Mouse (Mus musculus) neural tube, embryonic 15.5 days (tissue): ENCODE data around the gene Bub1b. TPM values are rescaled to one million over a fixed set of nuclear protein-coding genes. Genes with fewer than 3 reads are reported as not detected.

Source experiments
- ATAC-seq: fragments of 200-750 bp; cut with Nextera tagmentation; 2 replicates; pipeline ENCODE4 v1.8.0; 2017; ENCODE audit warnings: mild to moderate bottlenecking, moderate TSS enrichment, moderate library complexity; ENCODE audit not compliant: low FRiP score
- H3K27ac ChIP-seq: fragments of 300-500 bp; sonication (generic); replicated peaks from 2 replicates; pipeline ENCODE4 v1.5.1; 2015; ENCODE audit warnings: mild to moderate bottlenecking, inconsistent platforms
- H3K27me3 ChIP-seq: fragments of 300-500 bp; sonication (generic); replicated peaks from 2 replicates; pipeline ENCODE4 v1.6.1; 2015; ENCODE audit warnings: inconsistent platforms
- H3K36me3 ChIP-seq: fragments of 300-500 bp; sonication (generic); 2 replicates; pipeline ENCODE4 v1.6.1; 2015; ENCODE audit warnings: inconsistent platforms
- H3K4me1 ChIP-seq: fragments of 300-500 bp; sonication (generic); 2 replicates; pipeline ENCODE4 v1.6.1; 2015; ENCODE audit warnings: inconsistent platforms
- H3K4me2 ChIP-seq: fragments of 300-500 bp; sonication (generic); 2 replicates; pipeline ENCODE4 v1.6.1; 2015; ENCODE audit warnings: inconsistent platforms, mild to moderate bottlenecking, moderate library complexity
- H3K4me3 ChIP-seq: fragments of 300-500 bp; sonication (generic); replicated peaks from 2 replicates; pipeline ENCODE4 v1.5.1; 2015; ENCODE audit warnings: mild to moderate bottlenecking, inconsistent platforms
- H3K9ac ChIP-seq: fragments of 300-500 bp; sonication (generic); replicated peaks from 2 replicates; pipeline ENCODE4 v1.6.1; 2015; ENCODE audit warnings: mild to moderate bottlenecking, inconsistent platforms
- H3K9me3 ChIP-seq: fragments of 300-500 bp; sonication (generic); replicated peaks from 2 replicates; pipeline ENCODE4 v1.6.1; 2016; ENCODE audit warnings: inconsistent platforms
- WGBS: fragments of 180-500 bp; shearing (Covaris S2); methylation state at CpG from one replicate; pipeline ENCODE4 v1.1.7; 2015; ENCODE audit warnings: mixed read lengths; 5-methylcytosine and 5-hydroxymethylcytosine counted together
- polyA plus RNA-seq: library from polyadenylated mRNA; unstranded; fragments of >200 nt; fragmentation: Nextera tagmentation; extraction: Ambion mirVana; gene quantifications from 2 replicates; pipeline ENCODE4 v1.2.1, GENCODE M21; 2015

Gene Bub1b
- polyA plus RNA-seq, 1 experiment from 2014 or later: 7.0 TPM

DNA sequence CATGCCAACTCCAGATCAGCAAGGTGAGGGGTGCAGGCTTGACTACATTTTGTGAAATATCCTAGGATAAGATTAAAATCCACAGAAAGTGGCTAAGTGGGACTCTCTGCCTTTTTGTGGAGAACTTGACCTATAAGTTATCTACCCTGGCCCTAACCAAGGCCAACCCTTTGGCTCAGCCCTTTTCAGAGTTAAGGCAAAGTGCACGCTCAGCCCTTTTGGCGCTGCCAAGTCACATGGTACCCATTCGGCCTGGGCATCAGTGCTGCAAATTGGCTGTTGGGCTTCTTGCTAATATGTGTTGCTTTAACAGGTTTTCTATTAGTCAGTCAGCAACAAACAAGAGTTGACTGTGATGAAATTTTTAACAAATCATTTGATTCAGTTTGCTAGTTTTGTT lies 89.8 kb downstream of the Bub1b start:
- Histone ChIP-seq H3K9me3 (no peaks in the 10 kb centered on the region), H3K4me3 (no peak overlapping the region), H3K27ac (no peak overlapping the region), H3K27me3 (peaks cover 11% of the 10 kb centered on the region), H3K9ac (no peak overlapping the region), H3K4me1 (no peaks in the 10 kb centered on the region), H3K4me2 (no peak overlapping the region), H3K36me3 (peaks cover 7% of the 10 kb centered on the region; the same call in 1 of the 2 replicates)
- WGBS: 89% methylated on average over 3 of the region's 3 CpGs
- no peak for ATAC-seq

DNA sequence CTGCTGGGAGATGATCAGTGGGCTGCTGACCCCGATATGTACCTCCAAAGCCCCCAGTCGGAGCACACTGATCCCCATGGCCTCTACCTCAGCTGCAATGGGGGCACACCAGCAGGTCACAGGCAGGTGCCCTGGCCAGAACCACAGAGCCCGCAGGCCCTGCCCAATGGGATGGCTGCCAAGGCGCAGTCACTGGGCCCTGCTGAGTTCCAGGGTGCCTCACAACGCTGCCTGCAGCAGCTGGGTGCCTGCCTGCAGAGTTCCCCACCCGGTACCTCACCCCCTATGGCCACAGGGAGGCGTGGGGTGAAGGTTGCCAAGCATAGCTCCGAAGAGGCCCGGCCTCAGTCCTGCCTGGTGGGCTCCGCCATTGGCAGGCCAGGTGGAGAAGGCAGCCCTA lies 91.9 kb downstream of the Bub1b start:
- 80% methylated on average over 10 of the region's 10 CpGs for WGBS
- H3K27ac ChIP-seq: no peak overlapping the region
- H3K9ac ChIP-seq: no peak overlapping the region
- peaks cover 21% of the 10 kb centered on the region for H3K27me3 ChIP-seq
- ATAC-seq: no peak
- peaks cover 16% of the 10 kb centered on the region; the same call in 1 of the 2 replicates for H3K36me3 ChIP-seq
- H3K4me2 ChIP-seq: no peak overlapping the region
- H3K9me3 ChIP-seq: no peaks in the 10 kb centered on the region
- H3K4me3 ChIP-seq: no peak overlapping the region
- no peaks in the 10 kb centered on the region for H3K4me1 ChIP-seq

Other genes with a start within 250 kb of the Bub1b start
- 7.6 and 9.1 TPM in 2 replicates for gene Gpr176, start 224.8 kb upstream of the Bub1b start, polyA plus RNA-seq
- gene Eif2ak4, start 209.6 kb upstream of the Bub1b start, polyA plus RNA-seq: 7.8 and 8.7 TPM in 2 replicates
- 317 and 351 TPM in 2 replicates for gene Srp14, start 118.5 kb upstream of the Bub1b start, polyA plus RNA-seq
- gene Bmf, start 48.5 kb upstream of the Bub1b start, polyA plus RNA-seq: 2.0 and 3.6 TPM in 2 replicates
- 40.2 and 42.4 TPM in 2 replicates for gene Pak6, start 65.1 kb downstream of the Bub1b start, polyA plus RNA-seq
- not detected in 2 replicates for gene Ankrd63, start 105.8 kb downstream of the Bub1b start, polyA plus RNA-seq
- gene Plcb2, start 130.2 kb downstream of the Bub1b start, polyA plus RNA-seq: 1.0 and 2.2 TPM in 2 replicates
- gene Inafm2, start 147.5 kb downstream of the Bub1b start, polyA plus RNA-seq: 22.0 and 23.5 TPM in 2 replicates
- gene Ccdc9b, start 164.4 kb downstream of the Bub1b start, polyA plus RNA-seq: 0.97 and 1.2 TPM in 2 replicates
- gene Phgr1, start 174.6 kb downstream of the Bub1b start, polyA plus RNA-seq: 1.2 TPM in 1 of 2 replicates, not detected in the other
- gene Disp2, start 181.5 kb downstream of the Bub1b start, polyA plus RNA-seq: 65.4 and 75.6 TPM in 2 replicates
- gene Knstrn, start 215.8 kb downstream of the Bub1b start, polyA plus RNA-seq: 14.8 and 30.3 TPM in 2 replicates